Comparison of ENCODE assay signal across 10 mouse cellular contexts in the genomic region with DNA sequence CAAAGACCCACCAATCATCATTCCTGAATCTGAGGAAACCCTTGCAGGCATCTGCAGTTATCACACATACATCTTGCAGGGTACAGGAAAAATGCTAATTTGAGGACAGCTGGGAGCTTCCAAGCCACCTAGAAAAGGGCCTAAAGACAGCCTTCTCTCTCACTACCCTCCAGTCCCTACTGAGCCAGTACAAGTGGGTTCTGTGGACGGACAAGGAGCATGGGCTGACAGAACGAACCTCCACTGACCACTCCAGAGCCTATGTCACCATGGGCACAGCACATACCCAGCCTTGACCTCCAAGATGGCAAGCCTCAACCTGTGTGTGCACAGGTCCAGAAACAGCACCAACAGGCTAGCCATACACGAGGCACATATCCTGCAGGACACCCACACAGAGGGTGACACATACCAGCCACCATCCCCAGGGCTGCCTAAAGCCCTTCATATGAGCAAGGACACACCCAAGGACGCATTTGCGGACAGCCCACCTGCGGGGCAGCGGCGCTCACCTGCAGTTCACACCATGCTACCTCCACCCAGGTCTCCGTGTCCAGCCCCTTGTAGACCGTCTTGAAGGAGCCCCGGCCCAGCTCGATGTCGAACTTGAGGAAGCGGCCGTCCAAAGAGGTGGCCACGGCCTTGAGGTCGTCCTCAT. TPM values are rescaled to one million over a fixed set of nuclear protein-coding genes. Genes with fewer than 3 reads are reported as not detected.
A peak's percentile ranks its signal among the peaks of the same experiment; 100 is the strongest.
DNase-seq lines count a peak whose midpoint lies in the region; ATAC-seq lines count a peak whose summit lies in the region.
"Had no signal": no experiment of that assay in that cellular context is flagged by ENCODE, and none has a peak within 500 bp of the region (broad histone marks: within the 10 kb centered on the region; RNA-seq: fewer than 3 reads in every experiment).

No protein-coding gene starts in this region.

- H3K27ac ChIP-seq in heart, embryonic 14.5 days (replicated peaks in 1 of 2; ENCODE audit: control insufficient read depth in 1 of 2, insufficient read depth in 1 of 2, low read depth in 2 of 2, low read length in 2 of 2), result no peak overlapping the region
- no peak overlapping the region for H3K27ac ChIP-seq in embryonic facial prominence, embryonic 12.5 days
- H3K27ac ChIP-seq in hindbrain, embryonic 16.5 days (ENCODE audit: low read depth, low read length), result peak overlapping the region; percentile 91
- H3K27ac ChIP-seq in midbrain, embryonic 16.5 days (ENCODE audit: low read length), result peak overlapping the region; percentile 95

- peaks cover 5 to 21% of the 10 kb centered on the region in 2 experiments; a peak in 3 of 4 replicates for H3K4me1 ChIP-seq in heart, embryonic 14.5 days (ENCODE audit: control insufficient read depth in 2 of 2, insufficient read depth in 2 of 2, low read length in 2 of 2)
- H3K4me1 ChIP-seq in embryonic facial prominence, embryonic 12.5 days, result peaks cover 4% of the 10 kb centered on the region
- peaks cover 40% of the 10 kb centered on the region for H3K4me1 ChIP-seq in hindbrain, embryonic 16.5 days (ENCODE audit: control insufficient read depth, insufficient read depth, low read depth, low read length)
- peaks cover 43% of the 10 kb centered on the region for H3K4me1 ChIP-seq in midbrain, embryonic 16.5 days (ENCODE audit: control insufficient read depth, insufficient read depth, low read length)

- 22% methylated on average over 17 of the region's 17 CpGs for WGBS in heart, embryonic 14.5 days
- 23% methylated on average over 17 of the region's 17 CpGs for WGBS in embryonic facial prominence, embryonic 12.5 days
- WGBS in hindbrain, embryonic 16.5 days, result 17% methylated on average over 17 of the region's 17 CpGs
- WGBS in midbrain, embryonic 16.5 days, result 21% methylated on average over 17 of the region's 17 CpGs

- H3K9ac ChIP-seq in heart, embryonic 14.5 days (ENCODE audit: low read length), result peak overlapping the region; percentile 75; the same call in 1 of the 2 replicates
- H3K9ac ChIP-seq in embryonic facial prominence, embryonic 12.5 days, result peak overlapping the region; percentile 74
- H3K9ac ChIP-seq in hindbrain, embryonic 16.5 days (ENCODE audit: low read depth, low read length), result peak overlapping the region; percentile 92
- peak overlapping the region; percentile 100 for H3K9ac ChIP-seq in midbrain, embryonic 16.5 days (ENCODE audit: low read depth, low read length)

- H3K4me3 ChIP-seq in heart, embryonic 14.5 days (ENCODE audit: control insufficient read depth in 1 of 2, insufficient read depth in 1 of 2, low read depth in 1 of 2, low read length in 2 of 2), result peak overlapping the region; percentile 67 to 72
- peak overlapping the region; percentile 77 for H3K4me3 ChIP-seq in embryonic facial prominence, embryonic 12.5 days
- peak overlapping the region; percentile 56 for H3K4me3 ChIP-seq in hindbrain, embryonic 16.5 days (ENCODE audit: low read length)
- peak overlapping the region; percentile 90 for H3K4me3 ChIP-seq in midbrain, embryonic 16.5 days (ENCODE audit: low read depth, low read length)

- H3K36me3 ChIP-seq in heart, embryonic 14.5 days (ENCODE audit: control insufficient read depth, insufficient read depth, low read length), result no peaks in the 10 kb centered on the region
- no peaks in the 10 kb centered on the region for H3K36me3 ChIP-seq in embryonic facial prominence, embryonic 12.5 days
- no peaks in the 10 kb centered on the region for H3K36me3 ChIP-seq in hindbrain, embryonic 16.5 days (ENCODE audit: control insufficient read depth, insufficient read depth, low read length)
- H3K36me3 ChIP-seq in midbrain, embryonic 16.5 days (ENCODE audit: control insufficient read depth, insufficient read depth, low read length), result no peaks in the 10 kb centered on the region

- H3K27me3 ChIP-seq in heart, embryonic 14.5 days (ENCODE audit: control insufficient read depth, insufficient read depth, low read length), result peaks cover 56% of the 10 kb centered on the region
- peaks cover 57% of the 10 kb centered on the region for H3K27me3 ChIP-seq in embryonic facial prominence, embryonic 12.5 days
- H3K27me3 ChIP-seq in hindbrain, embryonic 16.5 days (replicated peaks; ENCODE audit: control insufficient read depth, insufficient read depth, low read length), result 0 out of 2 replicates have a peak, but pooled peaks cover 2% of the 10 kb centered on the region
- H3K27me3 ChIP-seq in midbrain, embryonic 16.5 days (ENCODE audit: control insufficient read depth, insufficient read depth, low read depth, low read length), result no peaks in the 10 kb centered on the region; the same call in none of the 2 replicates

- H3K4me2 ChIP-seq in heart, embryonic 14.5 days (ENCODE audit: low read length), result peak overlapping the region; percentile 97
- H3K4me2 ChIP-seq in embryonic facial prominence, embryonic 12.5 days (replicated peaks), result peak overlapping the region; percentile 97
- peak overlapping the region; percentile 65 for H3K4me2 ChIP-seq in hindbrain, embryonic 16.5 days (ENCODE audit: low read length)
- H3K4me2 ChIP-seq in midbrain, embryonic 16.5 days (ENCODE audit: low read length), result peak overlapping the region; percentile 98

- no peaks in the 10 kb centered on the region for H3K9me3 ChIP-seq in heart, embryonic 14.5 days (ENCODE audit: control insufficient read depth, low read length)
- H3K9me3 ChIP-seq in embryonic facial prominence, embryonic 12.5 days, result no peaks in the 10 kb centered on the region
- H3K9me3 ChIP-seq in hindbrain, embryonic 16.5 days (ENCODE audit: control insufficient read depth, low read length), result no peaks in the 10 kb centered on the region
- no peaks in the 10 kb centered on the region for H3K9me3 ChIP-seq in midbrain, embryonic 16.5 days (replicated peaks; ENCODE audit: control insufficient read depth, low read length, poor library complexity, severe bottlenecking)

- intact Hi-C loops in left cerebral cortex, postnatal 4 days (cut with DNase I), result loop anchor here (5.0 kb wide), 1 partner anchor 44 kb away; no protein-coding TSS in a partner anchor

- no peak for DNase-seq in heart, adult 8-10 months (ENCODE audit: low spot score)
- no peak for DNase-seq in gastrocnemius, postnatal 4 days (ENCODE audit: low spot score in 2 of 2)
- no peak for DNase-seq in right cerebral cortex, adult 2 months (ENCODE audit: low spot score in 2 of 2)
- DNase-seq in left cerebral cortex, postnatal 4 days, result no peak
- DNase-seq: lung, postnatal 10 days had no signal

- ATAC-seq in heart, embryonic 14.5 days (ENCODE audit: insufficient number of reproducible peaks, insufficient read depth, low FRiP score, low read depth), result no peak
- ATAC-seq in embryonic facial prominence, embryonic 12.5 days (ENCODE audit: insufficient number of reproducible peaks, insufficient read depth, low FRiP score, low TSS enrichment), result no peak
- no peak for ATAC-seq in hindbrain, embryonic 16.5 days
- 0 out of 2 replicates have a peak, but pooled peaks have one; percentile 6 for ATAC-seq in midbrain, embryonic 16.5 days
- ATAC-seq: Patski had no signal

RNA-seq across cellular contexts. Expression of gene Wnk2, which starts 1.6 kb away (rescaled TPM):
- polyA plus RNA-seq in heart, embryonic 14.5 days (2014; fragmentation: Nextera tagmentation; extraction: Ambion mirVana), result 2.5 and 2.6 TPM in 2 replicates
- total RNA-seq in heart, adult 8-10 months (2022), result 10 to 100 TPM; 60.5 to 89.6 (median 75.4) TPM
- polyA plus RNA-seq in embryonic facial prominence, embryonic 12.5 days (2016; fragmentation: Nextera tagmentation; extraction: Ambion mirVana), result 3.0 and 3.9 TPM in 2 replicates
- polyA plus RNA-seq in hindbrain, embryonic 16.5 days (2015; fragmentation: Nextera tagmentation; extraction: Ambion mirVana), result 15.6 and 17.9 TPM in 2 replicates
- polyA plus RNA-seq in midbrain, embryonic 16.5 days (2015; fragmentation: Nextera tagmentation; extraction: Ambion mirVana), result 20.8 TPM in 2 replicates
- total RNA-seq in gastrocnemius, postnatal 4 days (2021), result 10 to 100 TPM; 53.8 to 57.2 TPM
- 100 to 1,000 TPM; 134 to 137 TPM for total RNA-seq in left cerebral cortex, postnatal 4 days (2021)

RNA-seq across cellular contexts. Expression of gene Ninj1, which starts 41.1 kb away (rescaled TPM):
- 85.5 and 87.7 TPM in 2 replicates for polyA plus RNA-seq in heart, embryonic 14.5 days (2014; fragmentation: Nextera tagmentation; extraction: Ambion mirVana)
- 100 to 1,000 TPM; 111 to 152 (median 131) TPM for total RNA-seq in heart, adult 8-10 months (2022)
- 42.6 TPM in 2 replicates for polyA plus RNA-seq in embryonic facial prominence, embryonic 12.5 days (2016; fragmentation: Nextera tagmentation; extraction: Ambion mirVana)
- 35.5 and 40.2 TPM in 2 replicates for polyA plus RNA-seq in hindbrain, embryonic 16.5 days (2015; fragmentation: Nextera tagmentation; extraction: Ambion mirVana)
- 19.3 and 22.3 TPM in 2 replicates for polyA plus RNA-seq in midbrain, embryonic 16.5 days (2015; fragmentation: Nextera tagmentation; extraction: Ambion mirVana)
- 10 to 100 TPM; 23.7 to 26.1 TPM for total RNA-seq in gastrocnemius, postnatal 4 days (2021)
- total RNA-seq in left cerebral cortex, postnatal 4 days (2021), result 10 to 100 TPM; 17.2 to 17.4 TPM

Comparison
In these comparisons a context has a peak if more than half of its experiments do, and no peak if none do; other contexts are left out.
1. H3K27ac ChIP-seq: peak in hindbrain, embryonic 16.5 days (single experiment) and midbrain, embryonic 16.5 days (single experiment); none in heart, embryonic 14.5 days (0 of 2) and embryonic facial prominence, embryonic 12.5 days (single experiment).
2. Peak in every context shown above with its lines, with median percentiles within 50 percentile points of each other: H3K4me2 ChIP-seq, H3K4me3 ChIP-seq and H3K9ac ChIP-seq.